Mouse (Mus musculus) thymus, adult 2 months (tissue): ENCODE data around the gene Kif12. TPM values are rescaled to one million over a fixed set of nuclear protein-coding genes. Genes with fewer than 3 reads are reported as not detected.
A peak's percentile ranks its signal among the peaks of the same experiment; 100 is the strongest.

Experiments used
- DNase-seq: peaks from one replicate; pipeline ENCODE4 v3.0.0; 2021
- H3K27ac ChIP-seq: fragments of 200-500 bp; 2 replicates; pipeline ENCODE4 v1.5.1; 2012; ENCODE audit warnings: low read length, control low read depth; ENCODE audit not compliant: control insufficient read depth, insufficient read depth
- H3K27me3 ChIP-seq: fragments of 200-500 bp; 2 replicates; pipeline ENCODE4 v1.6.1; 2012; ENCODE audit warnings: mild to moderate bottlenecking, low read length, moderate library complexity, mixed read lengths; ENCODE audit not compliant: control insufficient read depth, insufficient read depth
- H3K36me3 ChIP-seq: fragments of 200-500 bp; 2 replicates; pipeline ENCODE4 v1.6.1; 2012; ENCODE audit warnings: mild to moderate bottlenecking, low read length, moderate library complexity; ENCODE audit not compliant: control insufficient read depth, insufficient read depth
- H3K4me1 ChIP-seq: fragments of 200-500 bp; replicated peaks from 2 replicates; pipeline ENCODE4 v1.6.1; 2012; ENCODE audit warnings: low read length; ENCODE audit not compliant: control insufficient read depth, insufficient read depth
- H3K4me3 ChIP-seq: fragments of 200-500 bp; 2 replicates; pipeline ENCODE4 v1.5.1; 2012; ENCODE audit warnings: mild to moderate bottlenecking, low read length, control low read depth, moderate library complexity; ENCODE audit not compliant: control insufficient read depth, insufficient read depth
- CTCF ChIP-seq: fragments of 200-500 bp; IDR thresholded peaks from 2 replicates; pipeline ENCODE4 v1.5.1; 2012; ENCODE audit warnings: mild to moderate bottlenecking, control low read depth, low read length, moderate library complexity, borderline replicate concordance; ENCODE audit not compliant: control insufficient read depth, poor library complexity, insufficient read depth; ENCODE audit errors: extremely low read depth
- POLR2A ChIP-seq: fragments of 200-500 bp; IDR thresholded peaks from 2 replicates; pipeline ENCODE4 v1.6.1; 2012; ENCODE audit warnings: mild to moderate bottlenecking, low read length, control low read depth, moderate library complexity; ENCODE audit not compliant: control insufficient read depth, poor library complexity, insufficient read depth; ENCODE audit errors: extremely low read depth
- WGBS: fragments of 180-500 bp; shearing (Covaris S2); methylation state at CpG from one replicate; pipeline ENCODE4 v1.1.7; 2018; 5-methylcytosine and 5-hydroxymethylcytosine counted together
- polyA plus RNA-seq: library from polyadenylated mRNA; depleted of rRNA; stranded (reverse); fragments of >200 nt; gene quantifications from 2 replicates; pipeline ENCODE4 v1.2.3, GENCODE M21; 2012

Gene Kif12
- polyA plus RNA-seq, 1 experiment = 1.00 TPM

GRCm38 (mm10) chr4:63215993-63216531 is 44.1 kb upstream of the Kif12 start:
- 20% methylated on average over 24 of the region's 24 CpGs for WGBS

DNA sequence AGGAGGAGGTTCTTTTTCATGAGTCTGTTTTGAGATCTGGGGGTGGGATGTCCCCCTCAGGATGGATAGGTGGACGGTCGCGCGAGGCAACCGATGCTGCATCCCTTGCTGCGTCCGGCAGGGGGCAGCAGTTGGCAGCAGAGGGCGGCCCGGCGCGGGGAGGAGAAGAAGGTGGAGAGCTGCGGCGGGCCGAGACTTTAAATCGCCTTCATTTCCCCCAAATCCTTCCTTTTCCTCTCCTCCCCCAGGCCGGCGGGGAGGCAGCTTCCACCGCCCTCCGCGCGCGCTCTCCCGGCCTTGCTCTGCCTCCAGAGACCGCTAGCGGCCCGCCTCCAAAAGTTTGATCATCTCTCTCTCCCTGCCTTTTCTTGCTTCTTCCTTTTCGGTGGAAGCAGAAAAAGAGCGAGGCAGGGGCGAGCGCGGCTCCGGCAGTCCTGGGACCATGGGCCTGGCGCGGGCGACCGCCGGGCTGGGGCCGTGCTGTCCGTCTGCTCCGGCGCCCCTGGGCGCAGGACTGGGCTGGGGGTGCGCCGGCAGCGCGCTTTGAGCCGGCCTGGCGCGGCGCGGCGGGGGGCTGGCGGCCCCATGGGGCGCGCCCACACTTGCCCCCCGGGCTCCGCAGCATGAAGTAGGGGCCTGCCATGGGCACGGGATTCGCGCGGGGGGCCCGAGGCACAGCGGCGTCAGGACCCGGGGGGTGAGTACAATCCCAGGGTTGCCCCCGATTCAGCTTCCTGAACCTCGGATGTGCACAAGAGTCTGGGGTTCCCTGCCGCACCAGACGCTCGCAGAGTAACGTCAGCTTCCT is 43.5 kb upstream of the Kif12 start:
- Histone ChIP-seq H3K4me3 (peak overlapping the region; percentile 66), H3K27ac (no peak overlapping the region), H3K36me3 (no peaks in the 10 kb centered on the region), H3K4me1 (peaks cover 31% of the 10 kb centered on the region), H3K27me3 (no peaks in the 10 kb centered on the region; the same call in 1 of the 2 replicates)
- DNase-seq = peak; percentile 87
- no peak for TF ChIP-seq POLR2A
- TF ChIP-seq CTCF = peak; percentile 95
- WGBS = 2% methylated on average over 71 of the region's 71 CpGs

More at GRCm38 (mm10) chr4:63215993-63216531, 44.1 kb upstream of the Kif12 start:
- Histone ChIP-seq H3K27ac (no peak overlapping the region), H3K4me1 (peaks cover 31% of the 10 kb centered on the region), H3K27me3 (no peaks in the 10 kb centered on the region; the same call in 1 of the 2 replicates), H3K4me3 (peak overlapping the region; percentile 66), H3K36me3 (no peaks in the 10 kb centered on the region)
- TF ChIP-seq POLR2A = no peak
- TF ChIP-seq CTCF = peak; percentile 77
- DNase-seq = peak; percentile 77

- peaks cover 31% of the 10 kb centered on the region for H3K4me1 ChIP-seq
- no peak within 1 kb of the TSS for H3K27ac ChIP-seq
- WGBS = 2% methylated on average over 56 of the region's 61 CpGs
- no peaks in the 10 kb centered on the region; the same call in 1 of the 2 replicates for H3K27me3 ChIP-seq
- TF ChIP-seq POLR2A (no peak), CTCF (peak; percentile 27; the same call in 1 of the 2 replicates)
- peak; percentile 34 for DNase-seq
- no peaks in the 10 kb centered on the region for H3K36me3 ChIP-seq
- peak within 1 kb of the TSS; percentile 18 for H3K4me3 ChIP-seq
These were observed 42.1 kb upstream of the Kif12 start, which contains the start of gene Col27a1 for GRCm38 (mm10) chr4:63213907-63214621. TSS of gene Col27a1 (plus strand) at chr4:63214004.

DNA sequence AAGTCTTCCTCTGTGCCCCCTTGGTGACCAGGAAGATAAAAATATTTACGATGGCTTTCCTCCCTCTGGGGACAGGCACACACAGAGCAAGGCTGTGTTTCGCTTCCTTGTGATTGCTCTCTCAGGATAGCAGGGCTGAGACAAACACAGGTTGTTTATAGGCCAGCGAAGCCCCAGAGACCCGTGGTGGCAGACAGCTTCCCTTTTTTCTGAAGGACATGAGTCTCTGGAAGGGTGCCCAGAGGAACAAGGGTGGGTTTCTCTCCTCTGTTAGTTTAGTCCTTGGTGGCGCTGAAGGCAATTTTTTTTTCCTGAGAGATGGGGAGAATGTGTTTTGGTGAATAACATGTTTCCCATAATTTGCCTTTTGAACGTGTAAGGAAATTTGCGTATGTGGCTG is 33.7 kb upstream of the Kif12 start:
- Histone ChIP-seq H3K27me3 (no peaks in the 10 kb centered on the region), H3K36me3 (no peaks in the 10 kb centered on the region), H3K27ac (no peak overlapping the region), H3K4me3 (no peak overlapping the region), H3K4me1 (no peaks in the 10 kb centered on the region)
- no peak for TF ChIP-seq POLR2A
- no peak for DNase-seq
- 45% methylated on average over 7 of the region's 7 CpGs for WGBS

- no peaks in the 10 kb centered on the region for H3K4me1 ChIP-seq
- no peak for DNase-seq
- H3K36me3 ChIP-seq = no peaks in the 10 kb centered on the region
- H3K27ac ChIP-seq = no peak overlapping the region
- no peak overlapping the region for H3K4me3 ChIP-seq
- no peaks in the 10 kb centered on the region for H3K27me3 ChIP-seq
- 97% methylated on average over 7 of the region's 7 CpGs for WGBS
- TF ChIP-seq CTCF = no peak
- no peak for TF ChIP-seq POLR2A
These were observed 31.9 kb upstream of the Kif12 start for GRCm38 (mm10) chr4:63203874-63204273.

DNA sequence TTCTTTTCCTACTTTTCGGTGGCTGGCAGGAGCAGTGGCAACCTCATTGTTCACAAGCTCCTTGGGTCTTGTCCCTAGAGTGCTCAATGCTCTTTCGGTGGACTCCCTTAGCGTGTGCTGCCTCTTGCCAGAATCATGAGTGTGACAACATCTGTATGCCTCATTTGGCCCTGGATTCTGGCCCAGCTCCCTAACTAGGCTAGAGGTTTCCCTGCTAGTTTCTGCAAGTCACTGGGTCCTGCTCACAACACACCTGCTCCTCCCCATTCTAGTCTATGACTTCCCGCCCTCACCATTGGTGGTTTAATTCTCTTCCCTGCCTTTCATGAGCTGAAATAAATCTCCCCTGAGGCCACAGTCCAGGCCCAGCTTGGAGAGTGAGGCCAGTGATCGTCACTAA is 27.4 kb upstream of the Kif12 start:
- Histone ChIP-seq H3K36me3 (no peaks in the 10 kb centered on the region), H3K27me3 (no peaks in the 10 kb centered on the region), H3K4me3 (no peak overlapping the region), H3K4me1 (no peaks in the 10 kb centered on the region), H3K27ac (no peak overlapping the region)
- TF ChIP-seq CTCF (no peak), POLR2A (no peak)
- no peak for DNase-seq
- WGBS = 92% methylated on average over 5 of the region's 5 CpGs
